Mouse (Mus musculus): ENCODE measurements around the gene Pcnp. TPM values are rescaled to one million over a fixed set of nuclear protein-coding genes. Genes with fewer than 3 reads are reported as not detected.

Gene Pcnp
- polyA plus RNA-seq, 1 experiment from 2014 or later, result 151 TPM

GRCm38 (mm10) chr16:56028722-56029551, 602 bp downstream of the Pcnp start:
- peak overlapping the region; percentile 83 to 93 for H3K27ac ChIP-seq (replicated peaks in 1 of 2; ENCODE audit: control insufficient read depth in 1 of 2, insufficient read depth in 1 of 2, low read depth in 2 of 2, low read length in 2 of 2)
- under 1% methylated on average over 62 of the region's 62 CpGs for WGBS
- ATAC-seq (ENCODE audit: insufficient number of reproducible peaks, insufficient read depth, low FRiP score, low read depth), result peak; percentile 75
- H3K4me1 ChIP-seq (ENCODE audit: control insufficient read depth in 2 of 2, insufficient read depth in 2 of 2, low read length in 2 of 2), result peaks cover 0 to 18% of the 10 kb centered on the region in 2 experiments; a peak in 3 of 4 replicates
- peak overlapping the region; percentile 93 to 98 for H3K4me3 ChIP-seq (ENCODE audit: control insufficient read depth in 1 of 2, insufficient read depth in 1 of 2, low read depth in 1 of 2, low read length in 2 of 2)
- H3K4me2 ChIP-seq (ENCODE audit: low read length), result peak overlapping the region; percentile 78
- no peaks in the 10 kb centered on the region for H3K9me3 ChIP-seq (ENCODE audit: control insufficient read depth, low read length)
- H3K27me3 ChIP-seq (ENCODE audit: control insufficient read depth, insufficient read depth, low read length), result no peaks in the 10 kb centered on the region
- peaks cover 43% of the 10 kb centered on the region for H3K36me3 ChIP-seq (ENCODE audit: control insufficient read depth, insufficient read depth, low read length)
- H3K9ac ChIP-seq (ENCODE audit: low read length), result peak overlapping the region; percentile 98

DNA sequence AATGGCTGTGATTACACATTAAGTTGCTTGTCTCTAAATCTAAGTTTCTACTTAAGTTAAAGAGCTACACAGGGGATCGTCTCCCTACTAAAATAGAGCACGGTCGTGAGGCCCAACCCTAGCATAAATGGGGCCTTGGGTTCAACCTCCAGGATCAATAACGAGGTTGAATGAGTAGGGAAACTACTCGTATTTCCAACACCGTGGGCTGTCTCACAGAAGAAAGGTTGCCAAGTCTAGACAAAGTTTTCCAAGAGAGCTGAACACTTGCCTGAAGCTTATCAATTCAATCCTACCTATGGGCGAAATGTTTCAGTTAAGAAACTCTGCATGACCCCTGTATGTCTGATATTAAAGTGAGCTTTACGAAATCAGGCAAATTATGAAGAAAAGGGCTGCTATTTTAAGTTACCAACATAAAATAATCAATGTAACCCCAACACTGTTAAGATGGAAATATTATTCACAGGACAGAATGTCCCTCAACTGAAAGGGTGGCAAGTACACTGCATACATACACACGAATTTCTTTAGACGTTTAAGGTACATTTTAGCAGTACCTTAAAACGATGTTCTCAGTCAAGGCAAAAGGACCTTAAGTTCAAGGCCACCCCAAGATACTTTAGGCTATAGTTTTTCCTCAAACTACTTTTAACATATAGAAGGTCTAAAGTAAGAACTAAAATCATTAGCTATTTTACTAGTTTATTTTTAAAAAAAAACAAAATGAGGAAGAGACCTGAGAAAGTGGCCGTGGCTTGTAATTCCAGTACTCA, 1.5 kb downstream of the Pcnp start:
- no peak for ATAC-seq (ENCODE audit: insufficient number of reproducible peaks, insufficient read depth, low FRiP score, low read depth)
- peak overlapping the region; percentile 98 for H3K9ac ChIP-seq (ENCODE audit: low read length)
- H3K9me3 ChIP-seq (ENCODE audit: control insufficient read depth, low read length), result no peaks in the 10 kb centered on the region
- no peaks in the 10 kb centered on the region for H3K27me3 ChIP-seq (ENCODE audit: control insufficient read depth, insufficient read depth, low read length)
- H3K4me3 ChIP-seq (ENCODE audit: control insufficient read depth in 1 of 2, insufficient read depth in 1 of 2, low read depth in 1 of 2, low read length in 2 of 2), result peak overlapping the region; percentile 93 to 98; a peak in 3 of 4 replicates
- peak overlapping the region; percentile 78 for H3K4me2 ChIP-seq (ENCODE audit: low read length)
- 0 out of 4 replicates have a peak overlapping the region, but pooled peaks of 1 of the 2 experiments have one; percentile 93 for H3K27ac ChIP-seq (replicated peaks in 1 of 2; ENCODE audit: control insufficient read depth in 1 of 2, insufficient read depth in 1 of 2, low read depth in 2 of 2, low read length in 2 of 2)
- 32% methylated on average over 12 of the region's 12 CpGs for WGBS
- peaks cover 0 to 18% of the 10 kb centered on the region in 2 experiments; a peak in 3 of 4 replicates for H3K4me1 ChIP-seq (ENCODE audit: control insufficient read depth in 2 of 2, insufficient read depth in 2 of 2, low read length in 2 of 2)
- H3K36me3 ChIP-seq (ENCODE audit: control insufficient read depth, insufficient read depth, low read length), result peaks cover 37% of the 10 kb centered on the region

DNA sequence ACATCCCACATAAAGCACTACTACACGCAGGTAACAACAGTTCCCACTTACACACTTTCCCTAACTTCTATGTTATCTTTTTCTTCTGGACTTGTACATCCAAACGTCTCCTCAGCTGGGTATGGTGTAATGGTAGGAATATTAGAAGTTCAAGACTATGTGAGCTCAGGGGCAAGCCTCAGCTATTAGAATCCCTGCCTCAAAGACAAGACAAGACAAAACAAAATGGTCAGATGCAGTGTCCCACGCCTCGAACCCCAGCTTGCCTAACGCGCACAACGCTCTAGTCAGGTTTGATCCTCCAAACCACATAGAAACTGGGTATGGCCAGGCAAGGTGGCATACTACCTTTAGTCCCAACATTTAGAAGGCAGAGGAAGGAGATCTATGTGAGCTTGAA, 9.9 kb downstream of the Pcnp start:
- peaks cover 67% of the 10 kb centered on the region for H3K36me3 ChIP-seq (ENCODE audit: control insufficient read depth, insufficient read depth, low read length)

DNA sequence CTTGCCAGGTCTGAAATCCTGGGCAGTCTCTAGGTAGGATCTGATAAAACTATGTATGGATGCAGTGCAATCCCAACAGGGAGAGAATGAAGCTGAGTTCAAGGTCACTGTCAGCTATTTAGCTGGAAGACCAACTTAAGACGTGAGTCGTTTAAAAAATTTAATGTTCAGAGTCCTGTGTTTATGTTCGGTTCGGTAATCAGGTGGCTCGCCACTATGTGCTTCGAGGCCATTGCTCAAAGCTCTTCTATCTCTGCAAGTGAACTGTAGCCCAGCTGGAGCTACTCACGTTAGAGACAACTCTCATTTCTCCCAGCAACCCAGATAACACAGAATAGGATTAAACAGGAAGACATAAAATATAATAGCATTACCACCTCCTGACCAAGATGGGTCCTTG, 15.5 kb downstream of the Pcnp start:
- Histone ChIP-seq H3K4me3 (ENCODE audit: control insufficient read depth in 1 of 2, insufficient read depth in 1 of 2, low read depth in 1 of 2, low read length in 2 of 2) (no peak overlapping the region), H3K27ac (replicated peaks in 1 of 2; ENCODE audit: control insufficient read depth in 1 of 2, insufficient read depth in 1 of 2, low read depth in 2 of 2, low read length in 2 of 2) (no peak overlapping the region), H3K4me2 (ENCODE audit: low read length) (no peak overlapping the region), H3K36me3 (ENCODE audit: control insufficient read depth, insufficient read depth, low read length) (peaks cover 46% of the 10 kb centered on the region), H3K27me3 (ENCODE audit: control insufficient read depth, insufficient read depth, low read length) (no peaks in the 10 kb centered on the region), H3K9me3 (ENCODE audit: control insufficient read depth, low read length) (0 out of 2 replicates have a peak, but pooled peaks cover 2% of the 10 kb centered on the region), H3K4me1 (ENCODE audit: control insufficient read depth in 2 of 2, insufficient read depth in 2 of 2, low read length in 2 of 2) (no peaks in the 10 kb centered on the region), H3K9ac (ENCODE audit: low read length) (no peak overlapping the region)
- ATAC-seq (ENCODE audit: insufficient number of reproducible peaks, insufficient read depth, low FRiP score, low read depth), result no peak
- WGBS, result 85% methylated on average over 7 of the region's 7 CpGs

More for the DNA sequence above, 9.9 kb downstream of the Pcnp start:
- Histone ChIP-seq H3K4me3 (ENCODE audit: control insufficient read depth in 1 of 2, insufficient read depth in 1 of 2, low read depth in 1 of 2, low read length in 2 of 2) (no peak overlapping the region), H3K27ac (replicated peaks in 1 of 2; ENCODE audit: control insufficient read depth in 1 of 2, insufficient read depth in 1 of 2, low read depth in 2 of 2, low read length in 2 of 2) (no peak overlapping the region), H3K4me2 (ENCODE audit: low read length) (no peak overlapping the region), H3K4me1 (ENCODE audit: control insufficient read depth in 2 of 2, insufficient read depth in 2 of 2, low read length in 2 of 2) (no peaks in the 10 kb centered on the region), H3K9ac (ENCODE audit: low read length) (no peak overlapping the region), H3K27me3 (ENCODE audit: control insufficient read depth, insufficient read depth, low read length) (no peaks in the 10 kb centered on the region), H3K9me3 (ENCODE audit: control insufficient read depth, low read length) (no peaks in the 10 kb centered on the region)
- 93% methylated on average over 7 of the region's 7 CpGs for WGBS
- no peak for ATAC-seq (ENCODE audit: insufficient number of reproducible peaks, insufficient read depth, low FRiP score, low read depth)

DNA sequence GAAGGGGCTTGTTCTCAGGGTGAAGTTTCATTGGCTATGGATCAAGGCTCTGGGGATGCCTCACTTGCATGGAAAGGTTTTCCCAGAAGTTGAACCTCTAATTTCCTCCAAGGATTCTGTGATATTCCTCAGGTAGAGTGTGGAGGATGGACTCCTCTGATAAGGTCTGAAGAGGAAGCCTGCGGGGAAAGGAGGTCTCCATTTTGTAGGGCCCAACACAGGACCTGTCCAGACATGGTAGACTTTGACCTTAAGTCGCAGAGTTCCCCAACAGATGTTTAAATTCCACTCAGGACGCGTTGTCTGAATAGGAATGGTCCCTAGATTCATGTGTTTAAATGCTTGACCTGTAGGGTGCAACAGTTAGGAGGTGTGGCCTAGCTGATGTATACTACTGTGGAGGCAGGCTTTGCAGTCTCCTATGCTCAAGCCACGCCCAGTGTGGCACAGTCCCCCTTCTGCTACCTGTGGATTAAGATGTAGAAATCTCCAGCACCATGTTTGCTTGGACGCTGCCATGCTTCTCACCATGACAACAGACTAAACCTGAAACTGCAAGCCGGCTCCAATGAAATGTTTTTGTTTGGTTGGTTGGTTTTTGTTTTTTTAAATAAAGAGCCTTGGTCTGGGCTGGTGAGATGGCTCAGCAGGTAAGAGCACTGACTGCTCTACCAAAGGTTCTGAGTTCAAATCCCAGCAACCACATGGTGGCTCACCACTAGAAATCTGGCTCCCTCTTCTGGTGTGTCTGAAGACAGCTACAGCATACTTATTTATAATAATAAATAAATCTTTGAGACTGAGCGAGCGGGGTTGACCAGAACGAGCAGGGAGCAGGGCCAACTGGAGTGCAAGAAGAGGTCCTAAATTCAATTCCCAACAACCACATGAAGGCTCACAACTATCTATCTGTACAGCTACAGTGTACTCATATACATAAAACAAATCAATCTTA, 16.5 kb downstream of the Pcnp start:
- no peak for ATAC-seq (ENCODE audit: insufficient number of reproducible peaks, insufficient read depth, low FRiP score, low read depth)
- 92% methylated on average over 10 of the region's 10 CpGs for whole genome bisulfite sequencing
- no peak overlapping the region for H3K27ac ChIP-seq (replicated peaks in 1 of 2; ENCODE audit: control insufficient read depth in 1 of 2, insufficient read depth in 1 of 2, low read depth in 2 of 2, low read length in 2 of 2)
- H3K9ac ChIP-seq (ENCODE audit: low read length), result no peak overlapping the region
- no peak overlapping the region for H3K4me2 ChIP-seq (ENCODE audit: low read length)
- H3K4me3 ChIP-seq (ENCODE audit: control insufficient read depth in 1 of 2, insufficient read depth in 1 of 2, low read depth in 1 of 2, low read length in 2 of 2), result no peak overlapping the region
- H3K27me3 ChIP-seq (ENCODE audit: control insufficient read depth, insufficient read depth, low read length), result no peaks in the 10 kb centered on the region
- H3K36me3 ChIP-seq (ENCODE audit: control insufficient read depth, insufficient read depth, low read length), result peaks cover 40% of the 10 kb centered on the region
- H3K9me3 ChIP-seq (ENCODE audit: control insufficient read depth, low read length), result 0 out of 2 replicates have a peak, but pooled peaks cover 2% of the 10 kb centered on the region
- H3K4me1 ChIP-seq (ENCODE audit: control insufficient read depth in 2 of 2, insufficient read depth in 2 of 2, low read length in 2 of 2), result no peaks in the 10 kb centered on the region

- no peak overlapping the region for H3K9ac ChIP-seq (ENCODE audit: low read length)
- 88% methylated on average over 1 of the region's 1 CpGs for WGBS
- H3K4me1 ChIP-seq (ENCODE audit: control insufficient read depth in 2 of 2, insufficient read depth in 2 of 2, low read length in 2 of 2), result no peaks in the 10 kb centered on the region
- H3K9me3 ChIP-seq (ENCODE audit: control insufficient read depth, low read length), result 0 out of 2 replicates have a peak, but pooled peaks cover 2% of the 10 kb centered on the region
- no peak overlapping the region for H3K4me2 ChIP-seq (ENCODE audit: low read length)
- no peaks in the 10 kb centered on the region for H3K27me3 ChIP-seq (ENCODE audit: control insufficient read depth, insufficient read depth, low read length)
- H3K27ac ChIP-seq (replicated peaks in 1 of 2; ENCODE audit: control insufficient read depth in 1 of 2, insufficient read depth in 1 of 2, low read depth in 2 of 2, low read length in 2 of 2), result no peak overlapping the region
- no peak overlapping the region for H3K4me3 ChIP-seq (ENCODE audit: control insufficient read depth in 1 of 2, insufficient read depth in 1 of 2, low read depth in 1 of 2, low read length in 2 of 2)
- H3K36me3 ChIP-seq (ENCODE audit: control insufficient read depth, insufficient read depth, low read length), result peaks cover 48% of the 10 kb centered on the region
- no peak for ATAC-seq (ENCODE audit: insufficient number of reproducible peaks, insufficient read depth, low FRiP score, low read depth)
Observed at GRCm38 (mm10) chr16:56008862-56009261, 20.7 kb downstream of the Pcnp start.

- H3K4me1 ChIP-seq (ENCODE audit: control insufficient read depth in 2 of 2, insufficient read depth in 2 of 2, low read length in 2 of 2), result no peaks in the 10 kb centered on the region
- no peaks in the 10 kb centered on the region for H3K27me3 ChIP-seq (ENCODE audit: control insufficient read depth, insufficient read depth, low read length)
- H3K9ac ChIP-seq (ENCODE audit: low read length), result no peak overlapping the region
- no peak overlapping the region for H3K4me2 ChIP-seq (ENCODE audit: low read length)
- peaks cover 64% of the 10 kb centered on the region for H3K36me3 ChIP-seq (ENCODE audit: control insufficient read depth, insufficient read depth, low read length)
- H3K27ac ChIP-seq (replicated peaks in 1 of 2; ENCODE audit: control insufficient read depth in 1 of 2, insufficient read depth in 1 of 2, low read depth in 2 of 2, low read length in 2 of 2), result no peak overlapping the region
- H3K9me3 ChIP-seq (ENCODE audit: control insufficient read depth, low read length), result no peaks in the 10 kb centered on the region
- H3K4me3 ChIP-seq (ENCODE audit: control insufficient read depth in 1 of 2, insufficient read depth in 1 of 2, low read depth in 1 of 2, low read length in 2 of 2), result no peak overlapping the region
- WGBS, result 85% methylated on average over 11 of the region's 11 CpGs
- no peak for ATAC-seq (ENCODE audit: insufficient number of reproducible peaks, insufficient read depth, low FRiP score, low read depth)
Observed at GRCm38 (mm10) chr16:56006798-56007197, 22.7 kb downstream of the Pcnp start.
